Mouse (Mus musculus): ENCODE measurements at regions not wholly inside any gene's neighbourhood (a gene's known extent, or its start where the extent isn't known, plus 50 kb on each side); places are given as distances from the start of the nearest gene placed in this dataset.

DNA sequence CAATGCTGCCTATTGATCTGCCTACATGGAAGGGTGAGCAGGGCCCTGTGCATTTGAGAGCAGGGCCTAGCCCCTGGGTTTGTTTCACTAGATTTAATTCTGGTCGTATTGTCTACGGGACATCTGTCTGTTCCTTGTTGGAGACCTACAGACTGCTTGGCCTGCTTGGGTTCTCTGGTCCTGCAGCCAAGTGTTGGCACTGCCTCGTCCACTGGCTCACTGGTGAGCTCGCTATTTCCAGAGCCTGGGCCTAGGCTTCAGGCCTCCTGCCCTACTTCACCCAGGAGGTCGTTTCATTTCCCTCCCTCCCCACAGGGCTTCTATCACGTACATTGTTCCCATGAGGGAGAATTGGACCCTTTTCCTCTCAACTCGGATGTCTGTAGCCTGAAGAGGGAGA lies 62.2 kb upstream of the Blcap start:
- TF ChIP-seq CTCF (IDR thresholded peaks at IDR 0.05; ENCODE audit: control insufficient read depth, insufficient read depth, insufficient replicate concordance, low read depth, low read length) = no peak
- TF ChIP-seq POLR2A (IDR thresholded peaks at IDR 0.05; ENCODE audit: control insufficient read depth, low read depth, low read length) = no peak
- Histone ChIP-seq H3K4me3 (ENCODE audit: control insufficient read depth, low read depth, low read length) (no peak overlapping the region), H3K36me3 (ENCODE audit: control insufficient read depth, insufficient read depth, low read length) (no peaks in the 10 kb centered on the region)

DNA sequence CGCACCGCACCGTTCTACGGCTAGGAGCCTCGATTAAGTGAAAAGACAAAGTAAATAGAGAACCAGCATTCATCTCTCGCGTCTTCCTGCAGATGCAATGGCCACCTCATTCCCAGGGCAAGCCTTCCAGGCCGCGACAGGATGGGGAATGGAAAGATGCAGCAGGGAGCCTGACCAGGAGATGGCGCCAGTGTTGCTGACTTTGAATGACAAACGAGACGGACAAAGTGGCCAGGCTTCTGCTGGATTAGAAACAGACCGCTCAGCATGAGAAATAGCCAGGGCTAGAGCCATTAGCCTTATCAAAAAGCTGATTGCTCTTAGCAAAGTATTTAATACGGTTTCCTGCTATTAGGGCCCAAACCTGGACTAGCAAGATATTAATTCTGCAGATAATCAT lies 64.6 kb upstream of the Blcap start:
- TF ChIP-seq CTCF (IDR thresholded peaks at IDR 0.05; ENCODE audit: control insufficient read depth, insufficient read depth, insufficient replicate concordance, low read depth, low read length) (peak; percentile 85; the same call in 1 of the 2 replicates), POLR2A (IDR thresholded peaks at IDR 0.05; ENCODE audit: control insufficient read depth, low read depth, low read length) (no peak)

More for the DNA sequence above, 62.2 kb upstream of the Blcap start:
- Histone ChIP-seq H3K27me3 (ENCODE audit: control insufficient read depth, insufficient read depth, low read length) (no peaks in the 10 kb centered on the region), H3K27ac (ENCODE audit: control insufficient read depth, insufficient read depth, low read depth, low read length) (no peak overlapping the region), H3K4me1 (ENCODE audit: control insufficient read depth, insufficient read depth, low read length) (no peaks in the 10 kb centered on the region)

DNA sequence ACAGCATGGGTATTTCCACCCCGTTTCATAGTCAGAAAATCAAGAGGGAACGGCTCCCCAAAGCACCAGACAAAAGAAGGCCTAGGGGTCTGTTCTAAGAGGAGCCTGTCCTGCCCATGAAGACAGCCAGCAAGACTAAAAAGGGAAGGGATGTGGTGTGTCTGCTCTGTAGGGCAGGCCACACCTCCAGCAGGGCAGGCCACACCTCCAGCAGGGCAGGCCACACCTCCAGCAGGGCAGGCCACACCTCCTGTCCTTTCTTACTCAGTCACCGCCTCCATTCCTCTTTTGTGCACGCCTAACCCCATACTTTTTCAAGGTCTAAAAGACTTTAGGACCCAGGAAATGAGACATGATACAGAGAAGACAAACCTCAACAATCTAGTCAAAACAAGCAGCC lies 69.8 kb upstream of the Blcap start:
- Histone ChIP-seq H3K4me1 (ENCODE audit: control insufficient read depth, insufficient read depth, low read length) (peaks cover 3% of the 10 kb centered on the region; the same call in 1 of the 2 replicates), H3K27ac (ENCODE audit: control insufficient read depth, insufficient read depth, low read depth, low read length) (no peak overlapping the region), H3K27me3 (ENCODE audit: control insufficient read depth, insufficient read depth, low read length) (no peaks in the 10 kb centered on the region), H3K36me3 (ENCODE audit: control insufficient read depth, insufficient read depth, low read length) (no peaks in the 10 kb centered on the region), H3K4me3 (ENCODE audit: control insufficient read depth, low read depth, low read length) (no peak overlapping the region)
- TF ChIP-seq CTCF (IDR thresholded peaks at IDR 0.05; ENCODE audit: control insufficient read depth, insufficient read depth, insufficient replicate concordance, low read depth, low read length) (no peak), POLR2A (IDR thresholded peaks at IDR 0.05; ENCODE audit: control insufficient read depth, low read depth, low read length) (no peak)

More for the DNA sequence above, 64.6 kb upstream of the Blcap start:
- Histone ChIP-seq H3K4me1 (ENCODE audit: control insufficient read depth, insufficient read depth, low read length) (no peaks in the 10 kb centered on the region; the same call in 1 of the 2 replicates), H3K4me3 (ENCODE audit: control insufficient read depth, low read depth, low read length) (no peak overlapping the region), H3K36me3 (ENCODE audit: control insufficient read depth, insufficient read depth, low read length) (no peaks in the 10 kb centered on the region), H3K27ac (ENCODE audit: control insufficient read depth, insufficient read depth, low read depth, low read length) (no peak overlapping the region), H3K27me3 (ENCODE audit: control insufficient read depth, insufficient read depth, low read length) (no peaks in the 10 kb centered on the region)

DNA sequence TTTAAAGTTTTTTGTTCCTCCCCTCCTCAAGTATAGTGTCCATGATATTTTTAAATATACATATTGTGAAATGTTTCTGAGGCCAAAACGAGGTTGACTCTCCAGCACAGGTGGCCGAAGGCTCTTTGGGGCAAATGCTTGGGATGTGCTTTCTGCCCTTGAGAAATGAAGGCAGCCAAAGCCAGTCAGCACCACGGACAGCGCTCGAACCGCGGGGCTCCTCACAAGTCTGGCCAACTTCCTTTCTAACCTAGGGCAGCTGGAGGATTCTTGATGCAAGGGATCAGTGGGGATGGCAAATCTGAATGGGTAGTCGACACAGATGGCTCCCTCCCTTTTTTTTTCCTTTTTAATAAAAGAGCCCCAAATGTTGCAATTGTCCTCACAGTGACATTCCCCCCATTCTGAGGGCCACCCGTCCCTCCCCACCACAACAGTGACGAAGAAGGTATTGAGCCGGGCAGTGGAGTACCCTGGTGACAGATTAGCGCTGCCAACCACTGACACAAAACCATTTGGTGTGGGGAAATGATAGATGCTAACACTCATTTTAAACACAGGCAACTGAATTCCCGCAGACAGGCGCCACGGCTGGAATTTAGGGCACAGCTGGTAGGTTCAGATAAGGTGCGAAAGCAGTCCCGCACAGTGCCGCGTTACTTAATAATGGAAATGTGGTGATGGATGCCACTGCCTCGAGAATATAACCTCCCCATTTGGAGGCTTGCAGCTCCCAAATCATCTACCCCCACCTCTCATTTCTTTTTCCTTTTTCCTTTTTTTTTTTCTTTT lies 73.4 kb upstream of the Ctnnbl1 start:
- TF ChIP-seq CTCF (IDR thresholded peaks at IDR 0.05; ENCODE audit: control insufficient read depth, insufficient read depth, insufficient replicate concordance, low read depth, low read length) (no peak), POLR2A (IDR thresholded peaks at IDR 0.05; ENCODE audit: control insufficient read depth, low read depth, low read length) (no peak)
- Histone ChIP-seq H3K36me3 (ENCODE audit: control insufficient read depth, insufficient read depth, low read length) (no peaks in the 10 kb centered on the region), H3K4me1 (ENCODE audit: control insufficient read depth, insufficient read depth, low read length) (no peaks in the 10 kb centered on the region; the same call in 1 of the 2 replicates), H3K4me3 (ENCODE audit: control insufficient read depth, low read depth, low read length) (no peak overlapping the region), H3K27me3 (ENCODE audit: control insufficient read depth, insufficient read depth, low read length) (no peaks in the 10 kb centered on the region), H3K27ac (ENCODE audit: control insufficient read depth, insufficient read depth, low read depth, low read length) (no peak overlapping the region)

DNA sequence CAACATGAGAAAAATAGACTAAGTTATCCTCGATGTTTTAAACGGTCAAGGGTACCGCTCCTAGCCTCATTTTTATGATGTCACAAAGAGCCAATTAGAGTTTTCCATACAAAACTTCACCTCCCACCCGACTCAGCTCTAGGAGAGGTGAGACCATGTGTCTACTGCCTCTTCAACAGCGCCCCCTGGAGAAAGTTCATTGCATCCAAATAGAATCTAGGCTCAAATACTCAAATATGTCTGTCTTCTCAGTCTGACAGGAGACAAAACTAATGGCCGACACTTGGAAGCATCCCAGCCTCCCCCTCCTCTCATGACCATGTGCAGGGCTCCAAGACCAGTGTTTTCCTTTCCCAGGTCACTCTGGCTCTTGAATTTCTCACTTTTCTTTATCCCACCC lies 72.7 kb upstream of the Ctnnbl1 start:
- Histone ChIP-seq H3K36me3 (ENCODE audit: control insufficient read depth, insufficient read depth, low read length) (no peaks in the 10 kb centered on the region), H3K27me3 (ENCODE audit: control insufficient read depth, insufficient read depth, low read length) (no peaks in the 10 kb centered on the region), H3K27ac (ENCODE audit: control insufficient read depth, insufficient read depth, low read depth, low read length) (no peak overlapping the region), H3K4me1 (ENCODE audit: control insufficient read depth, insufficient read depth, low read length) (no peaks in the 10 kb centered on the region; the same call in 1 of the 2 replicates), H3K4me3 (ENCODE audit: control insufficient read depth, low read depth, low read length) (no peak overlapping the region)
- no peak for TF ChIP-seq CTCF (IDR thresholded peaks at IDR 0.05; ENCODE audit: control insufficient read depth, insufficient read depth, insufficient replicate concordance, low read depth, low read length)
- no peak for TF ChIP-seq POLR2A (IDR thresholded peaks at IDR 0.05; ENCODE audit: control insufficient read depth, low read depth, low read length)

DNA sequence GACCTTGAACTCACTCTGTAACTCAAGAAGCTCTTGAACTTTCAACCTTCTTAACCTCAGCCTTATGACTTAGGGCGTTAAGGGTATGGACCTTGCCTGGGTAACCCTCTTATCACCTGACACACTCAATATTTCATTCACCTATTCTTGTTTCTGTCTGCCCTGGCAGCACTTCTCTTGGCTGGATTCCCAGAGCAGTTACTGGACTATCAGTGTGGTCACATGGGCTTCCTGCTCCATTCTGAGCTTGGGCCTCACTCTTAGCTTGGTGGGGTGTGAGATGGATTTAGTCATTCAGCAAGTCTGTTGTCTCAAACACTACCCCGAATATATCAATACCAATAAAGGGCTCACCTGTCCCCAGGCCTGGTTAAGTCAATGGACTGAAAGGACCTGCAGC lies 67.0 kb upstream of the Ctnnbl1 start:
- H3K4me1 ChIP-seq (ENCODE audit: control insufficient read depth, insufficient read depth, low read length) = peaks cover 2% of the 10 kb centered on the region
- no peak overlapping the region for H3K4me3 ChIP-seq (ENCODE audit: control insufficient read depth, low read depth, low read length)
- TF ChIP-seq POLR2A (IDR thresholded peaks at IDR 0.05; ENCODE audit: control insufficient read depth, low read depth, low read length) (no peak), CTCF (IDR thresholded peaks at IDR 0.05; ENCODE audit: control insufficient read depth, insufficient read depth, insufficient replicate concordance, low read depth, low read length) (no peak)
- no peaks in the 10 kb centered on the region for H3K36me3 ChIP-seq (ENCODE audit: control insufficient read depth, insufficient read depth, low read length)
- no peaks in the 10 kb centered on the region for H3K27me3 ChIP-seq (ENCODE audit: control insufficient read depth, insufficient read depth, low read length)
- H3K27ac ChIP-seq (ENCODE audit: control insufficient read depth, insufficient read depth, low read depth, low read length) = no peak overlapping the region

DNA sequence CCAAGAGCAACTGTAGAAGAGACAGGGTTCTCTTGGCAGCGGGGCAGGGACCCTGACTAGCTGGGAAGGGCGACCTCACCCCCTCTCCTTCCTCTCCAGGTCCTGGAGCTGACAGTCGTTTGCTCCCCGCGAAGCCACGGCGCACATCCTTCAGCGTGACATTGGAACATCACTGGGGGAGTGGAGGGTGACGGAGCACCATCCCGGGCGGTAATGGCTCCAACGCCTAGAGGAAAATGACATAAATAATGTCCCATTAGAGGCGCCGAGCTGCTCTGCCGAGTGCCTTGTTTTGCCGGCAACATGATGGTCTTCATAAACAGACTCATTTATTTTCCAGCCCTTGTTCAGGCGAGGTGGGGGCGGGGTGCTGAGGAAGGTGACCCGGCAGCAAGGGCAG lies 62.3 kb upstream of the Ctnnbl1 start:
- no peaks in the 10 kb centered on the region for H3K36me3 ChIP-seq (ENCODE audit: control insufficient read depth, insufficient read depth, low read length)
- no peaks in the 10 kb centered on the region for H3K27me3 ChIP-seq (ENCODE audit: control insufficient read depth, insufficient read depth, low read length)
- TF ChIP-seq POLR2A (IDR thresholded peaks at IDR 0.05; ENCODE audit: control insufficient read depth, low read depth, low read length) = no peak
- H3K27ac ChIP-seq (ENCODE audit: control insufficient read depth, insufficient read depth, low read depth, low read length) = no peak overlapping the region
- no peak overlapping the region; the same call in 1 of the 2 replicates for H3K4me3 ChIP-seq (ENCODE audit: control insufficient read depth, low read depth, low read length)
- H3K4me1 ChIP-seq (ENCODE audit: control insufficient read depth, insufficient read depth, low read length) = peaks cover 2% of the 10 kb centered on the region

All from testis, adult 2 months (tissue).